Mouse (Mus musculus) megakaryocyte, embryonic 14.5 days (primary cell): ENCODE results near the gene Hacd2. TPM values are rescaled to one million over a fixed set of nuclear protein-coding genes. Genes with fewer than 3 reads are reported as not detected.
A peak's percentile ranks its signal among the peaks of the same experiment; 100 is the strongest.

Source experiments
- H3K27me3 ChIP-seq: replicated peaks from 2 replicates; pipeline ENCODE3; 2012; ENCODE audit warnings: inconsistent platforms
- H3K36me3 ChIP-seq: replicated peaks from 2 replicates; pipeline ENCODE3; 2012; ENCODE audit warnings: low read length, inconsistent platforms, mixed read lengths
- H3K4me1 ChIP-seq: 2 replicates; pipeline ENCODE4 v1.6.1; 2012; ENCODE audit warnings: inconsistent platforms
- H3K4me3 ChIP-seq: replicated peaks from 2 replicates; pipeline ENCODE3; 2012; ENCODE audit warnings: moderate library complexity, mild to moderate bottlenecking, inconsistent platforms
- H3K9me3 ChIP-seq: 2 replicates; pipeline ENCODE4 v1.6.1; 2012; ENCODE audit warnings: inconsistent platforms
- FLI1 ChIP-seq: IDR thresholded peaks from 2 replicates; pipeline ENCODE4 v1.6.1; 2012; ENCODE audit warnings: low read length, inconsistent platforms, mixed read lengths
- GATA1 ChIP-seq: IDR thresholded peaks from 3 replicates; pipeline ENCODE4 v1.6.1; 2012; ENCODE audit warnings: mixed read lengths, low read length, inconsistent platforms, borderline replicate concordance
- polyA plus RNA-seq: library from polyadenylated mRNA; stranded (reverse); fragments of >175 nt; gene quantifications from 2 replicates; pipeline ENCODE4 v1.2.3, GENCODE M21; 2012; ENCODE audit warnings: low replicate concordance; ENCODE audit not compliant: insufficient read depth

The Hacd2 gene
- 8.7 and 58.7 TPM in 2 replicates for polyA plus RNA-seq

- TF ChIP-seq FLI1: no peak
- no peak for TF ChIP-seq GATA1
- peaks cover 23% of the 10 kb centered on the region for H3K36me3 ChIP-seq
- H3K4me1 ChIP-seq: peaks cover 34% of the 10 kb centered on the region
- H3K9me3 ChIP-seq: no peaks in the 10 kb centered on the region
- H3K4me3 ChIP-seq: peak within 1 kb of the TSS; percentile 96
- H3K27me3 ChIP-seq: peaks cover 2% of the 10 kb centered on the region
Measured at GRCm38 (mm10) chr16:35022242-35023137, at the start of gene Hacd2. TSS of gene Hacd2 (plus strand) at chr16:35022428.

GRCm38 (mm10) chr16:34972471-34972870 is 49.8 kb upstream of the Hacd2 start:
- H3K4me3 ChIP-seq: no peak overlapping the region
- peaks cover 26% of the 10 kb centered on the region for H3K4me1 ChIP-seq
- H3K9me3 ChIP-seq: no peaks in the 10 kb centered on the region
- peaks cover 99% of the 10 kb centered on the region for H3K36me3 ChIP-seq
- no peaks in the 10 kb centered on the region for H3K27me3 ChIP-seq
- TF ChIP-seq GATA1: no peak

GRCm38 (mm10) chr16:34975544-34975943 is 46.7 kb upstream of the Hacd2 start:
- TF ChIP-seq FLI1 (no peak), GATA1 (no peak)
- no peak overlapping the region for H3K4me3 ChIP-seq
- peaks cover 99% of the 10 kb centered on the region for H3K36me3 ChIP-seq
- no peaks in the 10 kb centered on the region for H3K27me3 ChIP-seq
- peaks cover 12% of the 10 kb centered on the region for H3K4me1 ChIP-seq
- no peaks in the 10 kb centered on the region for H3K9me3 ChIP-seq

GRCm38 (mm10) chr16:34976630-34977029 is 45.6 kb upstream of the Hacd2 start:
- TF ChIP-seq GATA1: no peak
- TF ChIP-seq FLI1: no peak
- Histone ChIP-seq H3K27me3 (no peaks in the 10 kb centered on the region), H3K9me3 (no peaks in the 10 kb centered on the region), H3K4me1 (peaks cover 12% of the 10 kb centered on the region), H3K36me3 (peaks cover 99% of the 10 kb centered on the region), H3K4me3 (peak overlapping the region; percentile 6)

- Histone ChIP-seq H3K27me3 (no peaks in the 10 kb centered on the region), H3K36me3 (peaks cover 99% of the 10 kb centered on the region), H3K4me3 (no peak overlapping the region), H3K4me1 (peaks cover 12% of the 10 kb centered on the region), H3K9me3 (no peaks in the 10 kb centered on the region)
- TF ChIP-seq GATA1 (no peak), FLI1 (no peak)
Measured at GRCm38 (mm10) chr16:34978018-34978417, 44.2 kb upstream of the Hacd2 start.

GRCm38 (mm10) chr16:34981009-34981408 is 41.2 kb upstream of the Hacd2 start:
- no peak for TF ChIP-seq FLI1
- TF ChIP-seq GATA1: no peak
- Histone ChIP-seq H3K9me3 (no peaks in the 10 kb centered on the region), H3K4me1 (peaks cover 9% of the 10 kb centered on the region), H3K36me3 (peaks cover 99% of the 10 kb centered on the region), H3K4me3 (no peak overlapping the region), H3K27me3 (no peaks in the 10 kb centered on the region)

- no peaks in the 10 kb centered on the region for H3K4me1 ChIP-seq
- no peak overlapping the region for H3K4me3 ChIP-seq
- H3K36me3 ChIP-seq: peaks cover 99% of the 10 kb centered on the region
- TF ChIP-seq FLI1: no peak
- TF ChIP-seq GATA1: no peak
- no peaks in the 10 kb centered on the region for H3K27me3 ChIP-seq
- no peaks in the 10 kb centered on the region for H3K9me3 ChIP-seq
Measured at GRCm38 (mm10) chr16:34984203-34985030, 37.8 kb upstream of the Hacd2 start.

GRCm38 (mm10) chr16:34985031-34985346 is 37.2 kb upstream of the Hacd2 start:
- H3K9me3 ChIP-seq: no peaks in the 10 kb centered on the region
- H3K4me1 ChIP-seq: no peaks in the 10 kb centered on the region
- TF ChIP-seq FLI1 (no peak), GATA1 (no peak)
- H3K36me3 ChIP-seq: peaks cover 99% of the 10 kb centered on the region
- no peaks in the 10 kb centered on the region for H3K27me3 ChIP-seq
- H3K4me3 ChIP-seq: no peak overlapping the region

GRCm38 (mm10) chr16:34986211-34986825 is 35.9 kb upstream of the Hacd2 start:
- no peaks in the 10 kb centered on the region for H3K27me3 ChIP-seq
- no peak overlapping the region for H3K4me3 ChIP-seq
- TF ChIP-seq FLI1 (no peak), GATA1 (no peak)

More at GRCm38 (mm10) chr16:34986211-34986825, 35.9 kb upstream of the Hacd2 start:
- H3K4me1 ChIP-seq: peaks cover 3% of the 10 kb centered on the region; the same call in 1 of the 2 replicates
- H3K9me3 ChIP-seq: no peaks in the 10 kb centered on the region
- H3K36me3 ChIP-seq: peaks cover 99% of the 10 kb centered on the region
